Mouse (Mus musculus) gastrocnemius, adult 18-20 months (tissue): ENCODE results near the gene Csf2ra. TPM values are rescaled to one million over a fixed set of nuclear protein-coding genes. Genes with fewer than 3 reads are reported as not detected.
"Not testable (repeated sequence)": the region's sequence is repeated elsewhere in the genome, so short reads cannot be mapped to it uniquely, and the experiment has no call there.

Experiments
- DNase-seq: peaks from one replicate; pipeline ENCODE4 v3.0.0; 2021; ENCODE audit warnings: low spot score
- long read RNA-seq, 2 experiments: library from polyadenylated mRNA; stranded (forward); transcript quantifications; one replicate each; pipeline ENCODE4 v2.0.0; 2021
- total RNA-seq, 2 experiments: library from RNA; stranded (reverse); gene quantifications; 2 replicates each; pipeline ENCODE4 v1.2.3; 2021

The Csf2ra gene
- total RNA-seq = 1 to 10 TPM in 1 of 2 experiments, under 1 TPM in 1; 0.84 to 1.5 TPM
- long read RNA-seq, experiment 1, partial matches to known transcripts = 0 of 1 reads
- long read RNA-seq, experiment 1, other reads (novel, unspliced or antisense) = 1 of 1 reads
- long read RNA-seq, experiment 2 = 0 reads

DNA sequence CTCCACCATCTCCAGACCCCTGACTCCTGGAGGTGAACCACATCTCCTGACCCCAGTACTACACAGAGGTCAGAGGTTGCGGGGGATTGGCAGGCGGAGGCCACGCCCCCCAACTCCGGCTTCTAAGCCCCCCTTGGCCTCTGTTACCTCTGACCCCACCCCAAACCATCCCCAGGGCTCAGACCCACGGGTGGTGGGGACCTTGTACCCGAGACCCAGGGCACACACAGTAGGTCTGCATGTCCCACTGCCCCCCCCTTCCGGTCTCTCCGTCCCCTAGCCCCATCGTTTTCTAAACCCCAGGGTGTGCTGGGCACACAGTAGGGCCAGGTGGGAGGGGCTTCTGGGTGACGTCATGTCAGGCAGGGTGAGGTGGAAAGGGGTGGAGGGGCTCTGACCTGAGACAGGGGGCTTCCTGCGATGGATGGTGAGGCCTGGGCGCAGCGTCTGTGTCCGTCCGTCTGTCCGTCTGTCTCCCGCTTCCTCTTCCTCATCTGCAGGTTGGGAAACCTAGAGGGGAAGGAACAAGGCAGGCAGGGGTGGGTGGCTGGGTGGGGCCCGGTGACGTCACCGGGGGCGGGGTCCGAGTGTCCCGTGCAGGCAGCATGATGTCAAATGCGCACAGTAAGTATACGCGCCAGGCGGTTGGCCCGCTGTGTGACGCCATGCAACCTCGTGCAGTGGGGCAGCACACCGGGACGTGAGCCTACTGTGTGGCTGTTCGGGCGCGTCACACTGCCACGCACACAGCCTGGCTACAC, at the start of gene Csf2ra:
Gene Csf2ra (minus strand): TSS at position 489 of the 761 bp plus-strand sequence.
- DNase-seq = no peak

DNA sequence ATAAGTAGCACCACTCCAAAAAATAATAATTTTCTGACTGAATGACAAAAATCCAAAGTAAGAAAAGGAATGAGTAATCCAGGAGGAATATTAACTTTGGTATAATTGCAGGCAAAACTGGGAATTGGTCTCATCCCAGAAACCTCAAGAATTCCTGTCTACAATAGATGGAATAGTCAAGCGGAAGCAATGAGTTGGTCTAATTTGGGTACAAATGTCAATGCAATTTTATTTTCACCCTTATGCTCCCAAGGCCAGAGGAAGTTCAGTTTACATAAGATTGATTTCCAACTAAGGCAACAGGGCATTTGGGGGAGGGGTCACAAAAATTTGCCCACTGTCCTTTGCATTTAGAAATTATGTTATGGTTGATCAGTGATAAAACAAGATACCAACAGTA, 47.2 kb upstream of the Csf2ra start:
- DNase-seq = no peak

DNA sequence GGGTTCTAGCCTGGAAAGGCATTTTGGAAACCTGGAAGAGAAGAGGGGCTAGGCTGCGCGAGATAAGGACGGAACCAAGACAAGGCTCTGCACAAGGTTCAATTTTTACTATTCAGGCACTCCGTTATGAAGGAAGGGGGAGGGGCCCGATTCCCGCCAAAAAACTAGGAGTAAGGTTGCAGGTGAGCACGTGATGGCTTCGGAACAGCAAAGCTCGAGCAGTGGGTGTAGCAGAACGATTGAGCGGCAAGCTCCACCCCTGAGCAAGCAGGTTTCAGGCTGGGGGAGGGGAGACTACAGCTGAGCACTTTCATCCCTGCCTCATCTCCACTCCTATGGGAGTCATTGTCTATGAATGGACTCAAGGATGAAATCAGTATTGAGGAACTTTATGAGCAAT, 40.9 kb upstream of the Csf2ra start:
- DNase-seq = not testable (repeated sequence)

DNA sequence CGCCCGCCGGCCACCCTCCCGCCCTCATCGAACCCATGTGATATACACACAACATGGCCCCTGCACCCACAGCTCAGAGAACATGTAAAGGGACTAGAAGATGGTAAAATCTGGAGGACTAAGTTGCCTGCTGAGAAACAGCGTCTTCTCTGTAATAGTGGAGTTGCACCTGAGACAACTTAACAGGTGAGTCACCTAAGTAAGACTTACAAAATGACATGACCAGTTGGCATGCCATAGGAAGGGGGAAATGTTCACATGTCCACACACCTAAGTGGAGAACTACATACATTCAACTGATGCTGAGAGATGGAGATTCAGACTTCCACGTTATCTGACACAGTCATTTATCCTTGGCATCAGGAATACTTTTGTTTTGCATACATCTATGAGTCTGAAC, 38.9 kb upstream of the Csf2ra start:
- no peak for DNase-seq

- no peak for DNase-seq
Measured at GRCm38 (mm10) chr19:61266651-61267050, 38.4 kb upstream of the Csf2ra start.

DNA sequence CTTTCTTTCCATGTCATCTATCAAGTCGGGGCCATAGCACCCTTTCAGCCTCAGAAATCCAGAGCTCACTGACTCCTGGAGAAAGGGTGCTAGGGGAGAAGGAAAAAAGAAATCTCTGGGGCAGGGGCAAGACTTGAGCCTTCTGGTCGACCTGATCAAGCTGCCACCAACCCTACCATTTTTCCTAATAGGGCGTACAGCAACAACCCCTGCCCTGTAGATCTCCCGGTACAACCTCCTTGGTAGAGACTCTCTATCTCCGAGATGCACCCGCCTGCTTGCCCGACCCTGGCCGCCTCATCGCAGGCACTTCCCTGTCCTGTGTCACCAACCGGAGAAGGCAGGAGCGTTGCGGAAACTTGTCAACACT, 38.0 kb upstream of the Csf2ra start:
- no peak for DNase-seq

DNA sequence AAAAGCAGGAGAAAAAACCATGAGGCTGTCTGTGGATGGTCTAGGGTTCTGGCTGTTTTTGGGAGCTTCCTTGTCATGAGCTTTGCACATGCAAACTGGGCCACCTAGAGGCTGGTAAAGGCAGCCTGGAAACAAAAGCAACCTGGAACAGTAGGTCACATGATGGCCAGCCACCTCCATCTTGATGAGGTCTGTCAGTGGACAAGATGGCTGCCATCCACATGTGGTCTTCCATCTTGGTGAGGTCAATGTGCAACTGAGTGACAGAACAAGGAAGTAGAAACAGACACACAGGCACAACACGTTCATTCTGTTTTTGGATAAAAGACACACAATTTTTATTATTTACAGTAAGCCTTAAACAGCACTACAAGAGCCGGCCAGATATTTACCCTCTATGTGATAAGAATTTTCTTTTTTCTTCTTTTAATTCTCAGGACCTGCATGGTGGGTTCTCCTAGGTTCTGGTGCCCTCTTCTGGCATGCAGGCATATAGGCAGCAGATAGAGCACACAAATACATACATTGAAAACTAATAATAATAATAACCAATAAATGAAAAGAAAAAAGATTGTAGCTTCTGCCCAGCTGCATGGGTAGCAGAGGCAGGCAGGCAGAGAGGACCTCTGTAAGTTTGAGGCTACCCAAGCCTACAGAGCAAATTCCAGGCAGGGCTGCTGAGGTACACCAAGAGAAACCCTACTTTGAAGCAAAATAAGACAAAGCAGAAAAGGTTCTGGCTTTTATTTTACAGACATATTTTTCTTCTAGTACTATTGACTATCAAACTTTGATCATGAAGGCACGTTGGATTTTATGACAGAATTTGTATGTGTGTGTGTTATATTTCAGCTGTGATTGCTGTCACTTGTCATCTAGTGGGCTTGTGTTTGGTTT, 37.4 kb upstream of the Csf2ra start:
- peak; percentile 19 for DNase-seq

DNA sequence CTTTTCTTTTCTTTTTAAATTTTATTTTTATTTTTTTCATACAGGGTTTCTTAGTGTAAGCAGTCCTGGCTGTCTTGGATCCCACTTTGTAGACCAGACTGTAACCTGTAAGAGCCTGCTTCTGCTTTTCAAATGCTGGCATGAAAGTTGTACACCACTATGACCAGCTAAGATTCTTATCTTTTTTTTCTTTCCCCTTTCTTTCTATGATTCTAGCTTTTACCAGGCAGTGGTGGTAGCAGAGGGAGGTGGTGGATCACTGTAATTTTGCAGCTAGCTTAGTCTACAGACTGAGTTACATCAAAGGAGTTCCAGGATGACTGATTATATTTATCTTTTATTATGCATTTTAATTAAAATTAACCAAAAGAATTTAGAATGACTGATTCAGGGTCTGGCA, 36.7 kb upstream of the Csf2ra start:
- DNase-seq = no peak

- DNase-seq = no peak
Measured at GRCm38 (mm10) chr19:61264227-61264626, 36.0 kb upstream of the Csf2ra start.

DNA sequence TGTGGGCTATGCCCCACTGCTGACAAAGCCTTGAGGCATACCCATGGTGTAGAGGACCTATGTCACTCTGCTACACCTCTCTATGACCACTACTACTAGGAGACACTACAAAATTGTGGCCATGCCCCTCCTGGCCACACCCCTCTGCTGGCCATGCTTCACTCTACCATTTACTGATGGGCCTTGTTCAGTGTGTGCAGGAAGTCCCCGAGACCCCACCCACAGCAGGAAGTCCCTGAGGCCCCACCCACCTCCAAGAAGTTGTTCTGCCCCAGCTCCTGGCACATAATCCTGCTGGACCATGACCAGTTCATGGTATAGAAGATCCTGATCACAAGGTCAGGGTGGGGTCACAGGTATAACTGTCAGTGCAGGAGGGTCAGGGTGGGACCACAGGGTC, 33.0 kb upstream of the Csf2ra start:
- no peak for DNase-seq

GRCm38 (mm10) chr19:61257733-61258132, 29.5 kb upstream of the Csf2ra start:
- DNase-seq = no peak

DNA sequence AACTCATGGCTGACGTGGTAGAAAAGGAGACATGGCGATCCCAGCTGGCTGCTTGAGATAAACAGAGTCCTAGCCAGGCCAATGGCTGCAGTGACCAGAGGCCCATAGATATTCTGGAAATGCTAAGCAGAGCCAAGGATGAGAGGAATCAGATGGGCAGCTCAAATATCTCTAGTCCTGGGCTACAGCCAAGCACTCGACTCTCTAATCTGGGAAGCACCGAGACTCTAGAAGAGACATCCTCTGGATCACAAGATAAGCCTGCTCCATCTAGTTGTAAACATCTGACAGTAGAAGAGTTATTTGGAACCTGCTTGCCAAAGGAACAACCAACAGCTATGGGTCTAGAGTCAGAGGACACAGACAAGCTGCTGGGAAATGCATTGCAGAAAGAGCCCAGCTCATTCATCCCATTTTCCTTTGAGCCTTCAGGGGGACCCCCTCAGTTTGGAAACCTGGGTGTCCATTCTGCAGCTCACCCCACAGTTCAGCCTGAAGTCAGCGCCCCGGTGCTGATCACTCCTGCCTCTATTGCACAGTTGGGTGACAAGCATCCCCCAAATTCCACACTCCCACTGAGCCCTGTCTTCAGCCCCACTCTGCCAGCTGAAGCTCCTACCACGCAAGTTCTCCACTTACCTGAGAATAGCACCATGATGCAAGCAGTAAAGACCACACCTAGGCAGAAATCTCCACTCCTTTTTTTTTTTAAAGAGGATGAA, 28.1 kb upstream of the Csf2ra start:
- DNase-seq = no peak

GRCm38 (mm10) chr19:61247334-61247733, 19.1 kb upstream of the Csf2ra start:
- DNase-seq = not testable (repeated sequence)

DNA sequence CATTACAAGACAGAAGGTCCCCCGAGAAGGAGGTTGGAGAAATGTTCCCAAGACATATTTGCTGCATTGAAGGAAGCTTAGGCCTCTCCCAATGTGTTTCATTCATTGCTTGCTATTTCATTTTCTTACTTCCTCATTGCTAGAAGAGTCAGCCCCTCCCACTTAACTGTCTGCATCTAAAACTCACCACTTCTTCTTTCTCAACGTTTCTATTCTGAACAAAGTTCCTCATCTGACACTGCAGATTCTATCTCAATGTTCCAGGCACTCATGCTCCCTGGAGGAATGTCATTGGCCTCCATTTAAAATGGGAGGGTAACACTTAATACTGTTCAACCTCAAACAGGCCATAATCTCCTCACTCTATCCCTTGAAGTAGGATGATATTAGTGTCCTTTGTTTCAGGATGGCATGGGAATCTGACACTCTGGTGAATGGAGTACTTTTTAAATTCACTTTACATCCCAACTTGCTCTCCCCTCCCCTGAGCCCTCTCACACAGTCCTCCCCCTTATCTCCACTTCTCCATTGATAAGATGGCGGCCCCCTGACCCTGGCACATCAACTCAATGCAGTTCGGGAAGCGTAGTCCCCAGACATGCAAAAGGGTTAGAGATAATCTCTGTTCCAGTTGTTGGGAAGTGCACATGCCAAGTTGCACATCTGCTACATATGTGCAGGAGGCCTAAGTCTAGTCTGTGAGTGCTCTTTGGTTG, 16.6 kb upstream of the Csf2ra start:
- DNase-seq = no peak

- no peak for DNase-seq
Measured at GRCm38 (mm10) chr19:61237967-61238366, 9.7 kb upstream of the Csf2ra start.

DNA sequence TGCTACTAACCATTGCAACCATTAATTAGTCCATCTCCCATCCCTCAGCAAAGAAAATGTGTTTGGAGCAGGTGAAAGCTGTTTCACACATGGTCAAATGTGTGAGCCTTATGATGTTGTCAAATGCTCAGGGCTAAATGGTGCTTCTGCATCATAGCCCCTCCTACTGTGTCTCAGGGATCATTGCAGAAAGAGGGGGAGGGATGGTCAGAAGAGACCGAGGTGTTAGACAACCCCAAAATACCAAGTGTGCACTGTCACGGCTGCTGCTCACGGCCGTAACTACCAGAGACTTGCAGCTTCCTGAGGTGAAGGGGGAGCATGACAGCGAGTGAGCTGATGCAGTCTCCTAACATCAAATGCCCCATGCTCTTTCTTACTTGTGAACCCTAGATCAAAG, 6.3 kb upstream of the Csf2ra start:
- DNase-seq = no peak

- DNase-seq = peak; percentile 47
Measured at GRCm38 (mm10) chr19:61226928-61227854, 1.0 kb downstream of the Csf2ra start.

GRCm38 (mm10) chr19:61226401-61226927, 1.8 kb downstream of the Csf2ra start:
- no peak for DNase-seq

- peak; percentile 10 for DNase-seq
Measured at GRCm38 (mm10) chr19:61225526-61226400, 2.5 kb downstream of the Csf2ra start.
